Mouse (Mus musculus) MEL (cell line): ENCODE measurements around the gene Slc35b1. TPM values are rescaled to one million over a fixed set of nuclear protein-coding genes. Genes with fewer than 3 reads are reported as not detected.
A peak's percentile ranks its signal among the peaks of the same experiment; 100 is the strongest.

Experiments used
- DNase-seq: peaks from one replicate; pipeline ENCODE4 v3.0.0; 2011; ENCODE audit warnings: low read depth, low spot score
- H3K27ac ChIP-seq: 2 replicates; pipeline ENCODE4 v1.5.1; 2012; ENCODE audit warnings: low read depth, mild to moderate bottlenecking, control low read depth, low read length, moderate library complexity; ENCODE audit not compliant: control insufficient read depth
- H3K27me3 ChIP-seq, 2 experiments: fragments of 150-350 bp in 1 of 2; sonication (generic) in 1 of 2; 2 replicates each; pipeline ENCODE4 v1.6.1; 2012; ENCODE audit warnings: low read length in 2 of 2, mild to moderate bottlenecking in 2 of 2, improper control_type of control experiment in 1 of 2, moderate library complexity in 1 of 2; ENCODE audit not compliant: insufficient read depth in 2 of 2, control insufficient read depth in 1 of 2
- H3K36me3 ChIP-seq, 2 experiments: 2 replicates each; pipeline ENCODE4 v1.6.1; 2012 to 2014; ENCODE audit warnings: low read length in 2 of 2, improper control_type of control experiment in 1 of 2, inconsistent platforms in 1 of 2, mild to moderate bottlenecking in 1 of 2; ENCODE audit not compliant: insufficient read depth in 2 of 2, control insufficient read depth in 1 of 2
- H3K4me1 ChIP-seq, 2 experiments: fragments of 150-350 bp in 1 of 2; sonication (generic) in 1 of 2; 2 replicates each; pipeline ENCODE4 v1.6.1; 2012; ENCODE audit warnings: low read length in 2 of 2, improper control_type of control experiment in 1 of 2, mild to moderate bottlenecking in 1 of 2; ENCODE audit not compliant: insufficient read depth in 2 of 2, control insufficient read depth in 1 of 2
- H3K4me3 ChIP-seq, 2 experiments: fragments of 150-350 bp in 1 of 2; sonication (generic) in 1 of 2; 2 replicates each; pipeline ENCODE4 v1.5.1; 2012; ENCODE audit warnings: low read depth in 2 of 2, low read length in 2 of 2, mild to moderate bottlenecking in 2 of 2, moderate library complexity in 2 of 2, control low read depth in 1 of 2, improper control_type of control experiment in 1 of 2; ENCODE audit not compliant: control insufficient read depth in 1 of 2, insufficient read depth in 1 of 2
- H3K79me2 ChIP-seq: 2 replicates; pipeline ENCODE4 v1.6.1; 2012; ENCODE audit warnings: mild to moderate bottlenecking, low read length, moderate library complexity; ENCODE audit not compliant: control insufficient read depth, poor library complexity, insufficient read depth
- H3K9ac ChIP-seq: 2 replicates; pipeline ENCODE4 v1.6.1; 2012; ENCODE audit warnings: low read depth, mild to moderate bottlenecking, control low read depth, low read length, moderate library complexity; ENCODE audit not compliant: control insufficient read depth, poor library complexity, severe bottlenecking
- H3K9me3 ChIP-seq: fragments of 150-350 bp; sonication (generic); replicated peaks from 2 replicates; pipeline ENCODE4 v1.6.1; 2012; ENCODE audit warnings: mild to moderate bottlenecking, low read length, improper control_type of control experiment, moderate library complexity; ENCODE audit not compliant: insufficient read depth
- BHLHE40 ChIP-seq: IDR thresholded peaks from 2 replicates; pipeline ENCODE4 v1.6.1; 2012; ENCODE audit warnings: low read depth, mild to moderate bottlenecking, inconsistent platforms, low read length, improper control_type of control experiment, borderline replicate concordance
- CHD1 ChIP-seq: IDR thresholded peaks from 2 replicates; pipeline ENCODE4 v1.6.1; 2012; ENCODE audit warnings: low read depth, mild to moderate bottlenecking, inconsistent platforms, low read length, improper control_type of control experiment
- CHD2 ChIP-seq: IDR thresholded peaks from 2 replicates; pipeline ENCODE4 v1.6.1; 2011; ENCODE audit warnings: low read length, improper control_type of control experiment
- CTCF ChIP-seq, 3 experiments: IDR thresholded peaks in 2 of 3; conservative IDR thresholded peaks in 1 of 3; 2 replicates each; pipeline ENCODE4 v1.5.1; 2011 to 2012; ENCODE audit warnings: low read length in 3 of 3, low read depth in 2 of 3, mild to moderate bottlenecking in 2 of 3, improper control_type of control experiment in 1 of 3, inconsistent platforms in 1 of 3, mixed read lengths in 1 of 3, moderate library complexity in 1 of 3; ENCODE audit not compliant: control insufficient read depth in 1 of 3, insufficient read depth in 1 of 3, poor library complexity in 1 of 3, severe bottlenecking in 1 of 3
- E2F4 ChIP-seq: IDR thresholded peaks from 2 replicates; pipeline ENCODE4 v1.6.1; 2011; ENCODE audit warnings: low read depth, low read length, improper control_type of control experiment, borderline replicate concordance
- ELF1 ChIP-seq: IDR thresholded peaks from 2 replicates; pipeline ENCODE4 v1.6.1; 2014; ENCODE audit warnings: low read depth, mild to moderate bottlenecking, inconsistent platforms, low read length, improper control_type of control experiment, moderate library complexity
- ETS1 ChIP-seq: IDR thresholded peaks from 2 replicates; pipeline ENCODE4 v1.6.1; 2012; ENCODE audit warnings: low read depth, mild to moderate bottlenecking, inconsistent platforms, low read length, improper control_type of control experiment, moderate library complexity
- GABPA ChIP-seq: IDR thresholded peaks from 2 replicates; pipeline ENCODE4 v1.6.1; 2012; ENCODE audit warnings: low read depth, mild to moderate bottlenecking, inconsistent platforms, low read length, improper control_type of control experiment, moderate library complexity
- GATA1 ChIP-seq: IDR thresholded peaks from 2 replicates; pipeline ENCODE4 v1.6.1; 2011; ENCODE audit warnings: low read depth, low read length, improper control_type of control experiment
- HCFC1 ChIP-seq: IDR thresholded peaks from 2 replicates; pipeline ENCODE4 v1.6.1; 2012; ENCODE audit warnings: low read depth, mild to moderate bottlenecking, inconsistent platforms, low read length, improper control_type of control experiment, moderate library complexity
- JUND ChIP-seq: IDR thresholded peaks from 2 replicates; pipeline ENCODE4 v1.6.1; 2011; ENCODE audit warnings: low read depth, mild to moderate bottlenecking, improper control_type of control experiment, low read length
- KAT2A ChIP-seq: conservative IDR thresholded peaks from 2 replicates; pipeline ENCODE4 v1.6.1; 2012; ENCODE audit warnings: low read depth, low read length, improper control_type of control experiment, inconsistent platforms
- MAFK ChIP-seq: IDR thresholded peaks from 2 replicates; pipeline ENCODE4 v1.6.1; 2011; ENCODE audit warnings: low read depth, mild to moderate bottlenecking, low read length, improper control_type of control experiment, borderline replicate concordance
- MAX ChIP-seq: IDR thresholded peaks from 2 replicates; pipeline ENCODE4 v1.6.1; 2011; ENCODE audit warnings: low read length, improper control_type of control experiment
- MAZ ChIP-seq: IDR thresholded peaks from 2 replicates; pipeline ENCODE4 v1.6.1; 2012; ENCODE audit warnings: low read depth, mild to moderate bottlenecking, inconsistent platforms, low read length, improper control_type of control experiment
- MEF2A ChIP-seq: IDR thresholded peaks from 2 replicates; pipeline ENCODE4 v1.6.1; 2014; ENCODE audit warnings: low read depth, mild to moderate bottlenecking, inconsistent platforms, low read length, improper control_type of control experiment; ENCODE audit not compliant: poor library complexity, insufficient replicate concordance, severe bottlenecking; ENCODE audit errors: extremely low read depth
- MXI1 ChIP-seq: IDR thresholded peaks from 2 replicates; pipeline ENCODE4 v1.6.1; 2011; ENCODE audit warnings: mild to moderate bottlenecking, low read depth, low read length, improper control_type of control experiment
- MYB ChIP-seq: IDR thresholded peaks from 2 replicates; pipeline ENCODE4 v1.6.1; 2011; ENCODE audit warnings: mild to moderate bottlenecking, low read depth, low read length, improper control_type of control experiment
- MYC ChIP-seq: IDR thresholded peaks from 2 replicates; pipeline ENCODE4 v1.6.1; 2011; ENCODE audit warnings: low read depth, mild to moderate bottlenecking, low read length, improper control_type of control experiment, moderate library complexity
- NELFE ChIP-seq: IDR thresholded peaks from 2 replicates; pipeline ENCODE4 v1.6.1; 2011; ENCODE audit warnings: low read depth, low read length, improper control_type of control experiment
- NRF1 ChIP-seq: IDR thresholded peaks from 2 replicates; pipeline ENCODE4 v1.6.1; 2014; ENCODE audit warnings: low read depth, mild to moderate bottlenecking, inconsistent platforms, low read length, improper control_type of control experiment, moderate library complexity; ENCODE audit not compliant: poor library complexity, insufficient read depth, severe bottlenecking
- POLR2A ChIP-seq, 2 experiments: IDR thresholded peaks; 2 replicates each; pipeline ENCODE4 v1.6.1; 2011 to 2012; ENCODE audit warnings: low read length in 2 of 2, mild to moderate bottlenecking in 2 of 2, control low read depth in 1 of 2, improper control_type of control experiment in 1 of 2, low read depth in 1 of 2, moderate library complexity in 1 of 2; ENCODE audit not compliant: control insufficient read depth in 1 of 2, insufficient read depth in 1 of 2, poor library complexity in 1 of 2
- POLR2AphosphoS2 ChIP-seq: IDR thresholded peaks from 2 replicates; pipeline ENCODE4 v1.6.1; 2011; ENCODE audit warnings: low read length, improper control_type of control experiment
- POLR2AphosphoS5 ChIP-seq: IDR thresholded peaks from 2 replicates; pipeline ENCODE4 v1.6.1; 2012; ENCODE audit warnings: low read depth, borderline replicate concordance, mild to moderate bottlenecking, inconsistent platforms, low read length, moderate library complexity, mixed read lengths
- RAD21 ChIP-seq: IDR thresholded peaks from 2 replicates; pipeline ENCODE4 v1.6.1; 2011; ENCODE audit warnings: mild to moderate bottlenecking, low read depth, low read length, improper control_type of control experiment
- SIN3A ChIP-seq: IDR thresholded peaks from 2 replicates; pipeline ENCODE4 v1.6.1; 2012; ENCODE audit warnings: low read length, improper control_type of control experiment, inconsistent platforms
- SMC3 ChIP-seq: IDR thresholded peaks from 2 replicates; pipeline ENCODE4 v1.6.1; 2011; ENCODE audit warnings: low read depth, low read length, improper control_type of control experiment
- TAL1 ChIP-seq: IDR thresholded peaks from 2 replicates; pipeline ENCODE4 v1.6.1; 2012; ENCODE audit warnings: mild to moderate bottlenecking, inconsistent platforms, low read length, moderate library complexity, mixed read lengths
- TBP ChIP-seq: IDR thresholded peaks from 2 replicates; pipeline ENCODE4 v1.8.0; 2011; ENCODE audit warnings: low read depth, low read length, improper control_type of control experiment
- TCF12 ChIP-seq: IDR thresholded peaks from 2 replicates; pipeline ENCODE4 v1.6.1; 2014; ENCODE audit warnings: low read depth, mild to moderate bottlenecking, inconsistent platforms, low read length, improper control_type of control experiment, moderate library complexity
- UBTF ChIP-seq: IDR thresholded peaks from 2 replicates; pipeline ENCODE4 v1.6.1; 2012; ENCODE audit warnings: low read depth, mild to moderate bottlenecking, inconsistent platforms, low read length, improper control_type of control experiment, moderate library complexity, borderline replicate concordance; ENCODE audit not compliant: insufficient read depth
- USF1 ChIP-seq: IDR thresholded peaks from 2 replicates; pipeline ENCODE4 v1.6.1; 2014; ENCODE audit warnings: low read depth, mild to moderate bottlenecking, inconsistent platforms, low read length, improper control_type of control experiment, moderate library complexity
- ZKSCAN1 ChIP-seq: IDR thresholded peaks from 2 replicates; pipeline ENCODE4 v1.6.1; 2012; ENCODE audit warnings: low read depth, mild to moderate bottlenecking, inconsistent platforms, low read length, improper control_type of control experiment, moderate library complexity
- ZMIZ1 ChIP-seq: IDR thresholded peaks from 2 replicates; pipeline ENCODE4 v1.6.1; 2012; ENCODE audit warnings: low read depth, mild to moderate bottlenecking, inconsistent platforms, low read length, improper control_type of control experiment, moderate library complexity
- ZNF384 ChIP-seq: IDR thresholded peaks from 2 replicates; pipeline ENCODE4 v1.6.1; 2012; ENCODE audit warnings: low read depth, mild to moderate bottlenecking, inconsistent platforms, low read length, improper control_type of control experiment
- polyA plus RNA-seq, 2 experiments: library from polyadenylated mRNA; stranded (reverse) in 1 of 2; unstranded in 1 of 2; fragments of >175 nt in 1 of 2; fragments of >200 nt in 1 of 2; gene quantifications; 2 replicates each; pipeline versions ENCODE4 v1.2.1 to v1.2.4; 2012; ENCODE audit warnings: low replicate concordance in 2 of 2, low read depth in 1 of 2; ENCODE audit not compliant: insufficient read length in 2 of 2, insufficient read depth in 1 of 2, missing spikeins in 1 of 2
- total RNA-seq: library from RNA; depleted of rRNA; stranded (reverse); fragments of 300-350 nt; gene quantifications from 2 replicates; pipeline ENCODE4 v1.2.3, GENCODE M21; 2012

Slc35b1 gene
- total and polyA plus RNA-seq, 3 experiments, result 59.1 to 82.4 TPM; not detected in 1

DNA sequence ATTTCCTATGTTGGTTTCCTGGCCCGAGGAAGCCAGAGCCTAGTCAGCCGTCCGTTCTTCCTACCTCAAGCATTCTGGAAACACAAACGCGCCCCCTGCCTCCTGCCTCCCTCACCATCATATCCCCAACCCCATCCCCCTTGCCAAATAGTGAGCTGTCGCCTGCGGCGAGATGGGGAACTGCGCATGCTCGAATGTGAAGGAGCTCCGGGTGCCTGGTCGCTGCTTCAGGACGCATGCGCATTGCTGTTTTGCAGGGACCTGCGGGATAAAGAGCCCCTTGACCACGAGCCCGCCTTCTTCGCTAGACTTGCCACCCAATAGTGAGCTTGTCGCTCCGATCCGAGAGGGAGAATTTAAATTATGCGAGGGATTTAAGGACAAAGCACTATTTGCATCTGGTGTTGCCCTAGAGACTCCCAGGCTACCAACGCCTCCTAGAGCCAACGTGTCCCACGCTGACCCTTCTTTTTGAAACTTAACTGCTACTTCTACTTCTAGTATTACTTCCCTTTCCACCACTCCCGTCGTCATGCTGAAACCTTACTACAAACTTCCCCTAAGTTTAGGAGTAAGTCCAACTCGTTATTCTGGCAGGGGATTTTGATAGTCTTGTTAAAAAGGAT, 30.2 kb downstream of the Slc35b1 start:
- Histone ChIP-seq H3K9ac (peak overlapping the region; percentile 74), H3K9me3 (no peaks in the 10 kb centered on the region), H3K27ac (peak overlapping the region; percentile 92), H3K4me1 (peaks cover 18 to 19% of the 10 kb centered on the region in 2 experiments), H3K79me2 (peaks cover 28% of the 10 kb centered on the region), H3K27me3 (no peaks in the 10 kb centered on the region), H3K36me3 (peaks cover 7 to 33% of the 10 kb centered on the region in 2 experiments; a peak in 3 of 4 replicates), H3K4me3 (peak overlapping the region; percentile 71 to 85)
- peak; percentile 99 for DNase-seq
- TF ChIP-seq E2F4 (peak; percentile 85), MEF2A (no peak), TAL1 (no peak), POLR2A (IDR thresholded peaks at IDR 0.05; ENCODE audit: control insufficient read depth in 1 of 2, insufficient read depth in 1 of 2, low read depth in 1 of 2, low read length in 2 of 2, poor library complexity in 1 of 2) (peak; percentile 44 to 96; a peak in 2 of 4 replicates), KAT2A (no peak), NRF1 (peak; percentile 98), UBTF (no peak), MYC (peak; percentile 91), BHLHE40 (no peak), CHD2 (peak; percentile 46; the same call in 1 of the 2 replicates), MYB (no peak), SIN3A (peak; percentile 82), TBP (peak; percentile 88), ZNF384 (no peak), MXI1 (peak; percentile 90), POLR2AphosphoS2 (peak; percentile 80), HCFC1 (peak; percentile 69), GABPA (no peak), ELF1 (no peak), JUND (no peak), USF1 (peak; percentile 32; the same call in 1 of the 2 replicates), ZKSCAN1 (no peak), ETS1 (peak; percentile 38; the same call in 1 of the 2 replicates), RAD21 (no peak), TCF12 (no peak; the same call in 1 of the 2 replicates), GATA1 (peak; percentile 27; the same call in 1 of the 2 replicates), MAX (peak; percentile 77; the same call in 1 of the 2 replicates), ZMIZ1 (peak; percentile 95), CTCF (IDR thresholded peaks at IDR 0.05 in 2 of 3, conservative IDR thresholded peaks at IDR 0.05 in 1 of 3; ENCODE audit: control insufficient read depth in 1 of 3, insufficient read depth in 1 of 3, low read depth in 2 of 3, low read length in 3 of 3, poor library complexity in 1 of 3, severe bottlenecking in 1 of 3) (peak in 2 of 3 experiments; percentile 6 to 12; a peak in 2 of 6 replicates), SMC3 (no peak), POLR2AphosphoS5 (peak; percentile 82; the same call in 1 of the 2 replicates), NELFE (peak; percentile 93), MAZ (no peak; the same call in 1 of the 2 replicates), CHD1 (no peak), MAFK (no peak)
